16 mouse cellular contexts compared by ENCODE assay signal in the genomic region with DNA sequence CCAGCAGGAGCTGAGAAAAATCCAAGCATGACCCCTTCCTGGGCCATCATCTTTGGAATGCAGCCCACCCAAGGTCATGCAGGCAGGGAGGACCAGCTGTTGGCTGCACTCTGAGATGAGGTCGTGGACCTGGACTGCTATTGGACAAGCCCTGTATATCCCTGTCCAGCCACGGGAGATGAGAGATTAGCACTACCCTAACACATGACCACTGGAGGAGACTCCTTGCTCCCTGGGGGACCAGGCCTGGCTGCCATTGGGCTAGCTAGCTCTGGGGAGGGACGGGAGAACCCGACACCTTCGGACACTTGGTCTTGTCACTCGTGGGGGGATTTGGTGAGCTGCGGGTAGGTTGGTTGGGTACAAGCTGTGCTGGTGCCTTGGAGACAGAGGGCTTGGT.
DNase-seq lines count a peak whose midpoint lies in the region; ATAC-seq and TF ChIP-seq lines count a peak whose summit lies in the region.
"Had no signal": no experiment of that assay in that cellular context is flagged by ENCODE, and none has a peak within 500 bp of the region (broad histone marks: within the 10 kb centered on the region; RNA-seq: fewer than 3 reads in every experiment).

No protein-coding gene starts in this region.

- 36% methylated on average over 7 of the region's 7 CpGs for WGBS in kidney, postnatal 0 days
- WGBS in kidney, embryonic 15.5 days, result 29% methylated on average over 7 of the region's 7 CpGs
- WGBS in cerebellum, adult 2 months, result 50% methylated on average over 7 of the region's 7 CpGs

- no peak overlapping the region for H3K9ac ChIP-seq in kidney, postnatal 0 days (ENCODE audit: low read depth, low read length)
- no peak overlapping the region for H3K9ac ChIP-seq in kidney, embryonic 15.5 days

- intact Hi-C loops in gastrocnemius, adult 2 months (cut with DNase I), result no loop called here

- no peak for TF ChIP-seq CTCF in kidney, postnatal 0 days (IDR thresholded peaks at IDR 0.05; ENCODE audit: low read depth)
- TF ChIP-seq CTCF in gastrocnemius, adult 2 months (IDR thresholded peaks at IDR 0.05), result no peak
- no peak for TF ChIP-seq CTCF in cerebellum, adult 2 months (IDR thresholded peaks at IDR 0.05; ENCODE audit: borderline replicate concordance, insufficient read depth, low read depth, low read length)

- no peaks in the 10 kb centered on the region for H3K4me1 ChIP-seq in kidney, postnatal 0 days (replicated peaks; ENCODE audit: insufficient read depth, low read length)
- peaks cover 22% of the 10 kb centered on the region for H3K4me1 ChIP-seq in kidney, embryonic 15.5 days
- no peaks in the 10 kb centered on the region for H3K4me1 ChIP-seq in cerebellum, adult 2 months (ENCODE audit: control insufficient read depth, insufficient read depth, low read length)

- no peak for TF ChIP-seq POLR2A in cerebellum, adult 2 months (IDR thresholded peaks at IDR 0.05; ENCODE audit: borderline replicate concordance, insufficient read depth, low read length)

- no peak overlapping the region for H3K4me2 ChIP-seq in kidney, postnatal 0 days (ENCODE audit: low read length)
- no peak overlapping the region for H3K4me2 ChIP-seq in kidney, embryonic 15.5 days

- H3K27ac ChIP-seq in kidney, postnatal 0 days, result no peak overlapping the region
- H3K27ac ChIP-seq in kidney, embryonic 15.5 days, result no peak overlapping the region
- H3K27ac ChIP-seq in gastrocnemius, adult 2 months, result peak overlapping the region; percentile 84
- H3K27ac ChIP-seq in cerebellum, adult 2 months (ENCODE audit: insufficient read depth, low read length), result no peak overlapping the region

- DNase-seq in embryo, embryonic 10 days (ENCODE audit: low spot score), result peak; percentile 65
- no peak for DNase-seq in embryo, embryonic 9.5 days (ENCODE audit: extremely low spot score)
- no peak for DNase-seq in kidney, postnatal 0 days (ENCODE audit: low spot score)
- peak; percentile 92 for DNase-seq in gastrocnemius, adult 2 months
- peak; percentile 67 for DNase-seq in mesoderm, embryonic 11.5 days (ENCODE audit: low read depth, low spot score)
- DNase-seq in cerebellum, adult 2 months, result no peak
- DNase-seq: cerebellum, postnatal 10 days; kidney, postnatal 25 days; liver; thymus, postnatal 36 days had no signal

- no peaks in the 10 kb centered on the region for H3K27me3 ChIP-seq in kidney, postnatal 0 days (ENCODE audit: insufficient read depth, low read length)
- H3K27me3 ChIP-seq in kidney, embryonic 15.5 days, result peaks cover 45% of the 10 kb centered on the region
- no peaks in the 10 kb centered on the region for H3K27me3 ChIP-seq in cerebellum, adult 2 months (ENCODE audit: control insufficient read depth, insufficient read depth, low read length)
- H3K27me3 ChIP-seq: CH12.LX had no signal

- 0 out of 2 replicates have a peak, but pooled peaks have one; percentile 40 for ATAC-seq in kidney, postnatal 0 days (replicated peaks; ENCODE audit: low FRiP score, low read depth)
- no peak for ATAC-seq in kidney, embryonic 15.5 days (replicated peaks; ENCODE audit: low FRiP score)
- ATAC-seq in megakaryocyte progenitor cell, adult 5-6 weeks (replicated peaks; ENCODE audit: poor library complexity), result no peak
- ATAC-seq: forebrain, embryonic 16.5 days; lung, postnatal 0 days; Patski had no signal

- no peak overlapping the region for H3K4me3 ChIP-seq in kidney, postnatal 0 days (replicated peaks; ENCODE audit: low read depth, low read length)
- no peak overlapping the region for H3K4me3 ChIP-seq in kidney, embryonic 15.5 days (replicated peaks)
- no peak overlapping the region for H3K4me3 ChIP-seq in gastrocnemius, adult 2 months
- H3K4me3 ChIP-seq in cerebellum, adult 2 months (replicated peaks; ENCODE audit: insufficient read depth, low read depth, low read length), result no peak overlapping the region

- no peaks in the 10 kb centered on the region for H3K9me3 ChIP-seq in kidney, postnatal 0 days (replicated peaks; ENCODE audit: low read length)
- H3K9me3 ChIP-seq in kidney, embryonic 15.5 days (replicated peaks), result no peaks in the 10 kb centered on the region

- no peaks in the 10 kb centered on the region for H3K36me3 ChIP-seq in kidney, postnatal 0 days (ENCODE audit: insufficient read depth, low read length)
- no peaks in the 10 kb centered on the region for H3K36me3 ChIP-seq in kidney, embryonic 15.5 days

Comparison
In these comparisons a context has a peak if more than half of its experiments do, and no peak if none do; other contexts are left out.
1. DNase-seq: peak in embryo, embryonic 10 days (single experiment), gastrocnemius, adult 2 months (single experiment) and mesoderm, embryonic 11.5 days (single experiment); none in embryo, embryonic 9.5 days (single experiment), kidney, postnatal 0 days (single experiment) and cerebellum, adult 2 months (0 of 2).